Mouse (Mus musculus): ENCODE measurements at regions not wholly inside any gene's neighbourhood (a gene's known extent, or its start where the extent isn't known, plus 50 kb on each side); places are given as distances from the start of the nearest gene placed in this dataset.
"Not testable (repeated sequence)": the region's sequence is repeated elsewhere in the genome, so short reads cannot be mapped to it uniquely, and the experiment has no call there.

GRCm38 (mm10) chr6:37763036-37763435 is 107.6 kb upstream of the Trim24 start:
- WGBS = 65% methylated on average over 2 of the region's 2 CpGs

GRCm38 (mm10) chr6:37767690-37768089 is 102.9 kb upstream of the Trim24 start:
- Histone ChIP-seq H3K4me1 (ENCODE audit: insufficient read depth, low read length) (no peaks in the 10 kb centered on the region), H3K36me3 (ENCODE audit: insufficient read depth, low read length) (no peaks in the 10 kb centered on the region), H3K4me2 (ENCODE audit: low read depth, low read length) (no peak overlapping the region), H3K4me3 (ENCODE audit: low read length) (no peak overlapping the region), H3K9me3 (ENCODE audit: low read length) (no peaks in the 10 kb centered on the region), H3K27ac (no peak overlapping the region), H3K9ac (replicated peaks; ENCODE audit: low read length) (no peak overlapping the region), H3K27me3 (ENCODE audit: insufficient read depth, low read length) (no peaks in the 10 kb centered on the region)
- no peak for DNase-seq (ENCODE audit: low spot score)
- ATAC-seq = no peak
- no peak for TF ChIP-seq CTCF (IDR thresholded peaks at IDR 0.05; ENCODE audit: low read depth)

More at GRCm38 (mm10) chr6:37763036-37763435, 107.6 kb upstream of the Trim24 start:
- Histone ChIP-seq H3K4me2 (ENCODE audit: low read depth, low read length) (no peak overlapping the region), H3K4me1 (ENCODE audit: insufficient read depth, low read length) (no peaks in the 10 kb centered on the region), H3K27me3 (ENCODE audit: insufficient read depth, low read length) (no peaks in the 10 kb centered on the region), H3K27ac (no peak overlapping the region), H3K9me3 (ENCODE audit: low read length) (no peaks in the 10 kb centered on the region), H3K9ac (replicated peaks; ENCODE audit: low read length) (no peak overlapping the region), H3K36me3 (ENCODE audit: insufficient read depth, low read length) (no peaks in the 10 kb centered on the region), H3K4me3 (ENCODE audit: low read length) (no peak overlapping the region)
- DNase-seq (ENCODE audit: low spot score) = no peak
- no peak for TF ChIP-seq CTCF (IDR thresholded peaks at IDR 0.05; ENCODE audit: low read depth)
- ATAC-seq = no peak

GRCm38 (mm10) chr6:37773294-37773693 is 97.3 kb upstream of the Trim24 start:
- no peaks in the 10 kb centered on the region for H3K9me3 ChIP-seq (ENCODE audit: low read length)
- no peak overlapping the region for H3K4me3 ChIP-seq (ENCODE audit: low read length)
- TF ChIP-seq CTCF (IDR thresholded peaks at IDR 0.05; ENCODE audit: low read depth) = no peak
- no peak overlapping the region for H3K4me2 ChIP-seq (ENCODE audit: low read depth, low read length)
- H3K4me1 ChIP-seq (ENCODE audit: insufficient read depth, low read length) = no peaks in the 10 kb centered on the region
- ATAC-seq (no peak), DNase-seq (ENCODE audit: low spot score) (no peak)
- no peak overlapping the region for H3K9ac ChIP-seq (replicated peaks; ENCODE audit: low read length)
- H3K36me3 ChIP-seq (ENCODE audit: insufficient read depth, low read length) = no peaks in the 10 kb centered on the region
- H3K27ac ChIP-seq = no peak overlapping the region
- H3K27me3 ChIP-seq (ENCODE audit: insufficient read depth, low read length) = no peaks in the 10 kb centered on the region

DNA sequence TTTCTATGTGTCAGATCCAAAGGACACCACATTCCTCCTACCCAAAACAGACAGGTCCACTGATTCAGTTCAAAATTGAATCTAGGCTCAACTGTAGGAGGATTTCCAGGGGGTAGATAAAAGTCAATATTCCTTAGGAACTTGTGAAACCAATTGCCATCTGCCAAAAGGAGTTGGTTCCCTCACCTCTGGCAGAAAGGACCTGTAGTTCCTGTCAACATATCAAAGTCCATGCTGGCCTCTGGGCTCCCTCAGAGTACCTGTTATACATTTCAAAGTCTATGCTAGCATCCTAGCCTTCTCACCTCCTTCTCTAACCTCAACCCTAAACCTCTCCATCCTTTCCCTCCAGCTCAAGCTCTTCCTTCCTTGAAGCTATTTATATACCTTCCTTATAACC is 95.5 kb upstream of the Trim24 start:
- no peaks in the 10 kb centered on the region for H3K36me3 ChIP-seq (ENCODE audit: insufficient read depth, low read length)
- H3K27ac ChIP-seq = no peak overlapping the region
- no peaks in the 10 kb centered on the region for H3K27me3 ChIP-seq (ENCODE audit: insufficient read depth, low read length)
- no peak overlapping the region for H3K9ac ChIP-seq (replicated peaks; ENCODE audit: low read length)
- TF ChIP-seq CTCF (IDR thresholded peaks at IDR 0.05; ENCODE audit: low read depth) = no peak
- ATAC-seq = no peak
- H3K4me1 ChIP-seq (ENCODE audit: insufficient read depth, low read length) = no peaks in the 10 kb centered on the region
- DNase-seq (ENCODE audit: low spot score) = no peak
- no peaks in the 10 kb centered on the region for H3K9me3 ChIP-seq (ENCODE audit: low read length)
- no peak overlapping the region for H3K4me3 ChIP-seq (ENCODE audit: low read length)
- no peak overlapping the region for H3K4me2 ChIP-seq (ENCODE audit: low read depth, low read length)

GRCm38 (mm10) chr6:37779893-37780292 is 90.7 kb upstream of the Trim24 start:
- DNase-seq (ENCODE audit: low spot score) (no peak), ATAC-seq (no peak)
- Histone ChIP-seq H3K27me3 (ENCODE audit: insufficient read depth, low read length) (no peaks in the 10 kb centered on the region), H3K4me2 (ENCODE audit: low read depth, low read length) (no peak overlapping the region), H3K36me3 (ENCODE audit: insufficient read depth, low read length) (no peaks in the 10 kb centered on the region), H3K27ac (no peak overlapping the region), H3K4me3 (ENCODE audit: low read length) (no peak overlapping the region), H3K9me3 (ENCODE audit: low read length) (no peaks in the 10 kb centered on the region), H3K9ac (replicated peaks; ENCODE audit: low read length) (no peak overlapping the region), H3K4me1 (ENCODE audit: insufficient read depth, low read length) (no peaks in the 10 kb centered on the region)
- no peak for TF ChIP-seq CTCF (IDR thresholded peaks at IDR 0.05; ENCODE audit: low read depth)

DNA sequence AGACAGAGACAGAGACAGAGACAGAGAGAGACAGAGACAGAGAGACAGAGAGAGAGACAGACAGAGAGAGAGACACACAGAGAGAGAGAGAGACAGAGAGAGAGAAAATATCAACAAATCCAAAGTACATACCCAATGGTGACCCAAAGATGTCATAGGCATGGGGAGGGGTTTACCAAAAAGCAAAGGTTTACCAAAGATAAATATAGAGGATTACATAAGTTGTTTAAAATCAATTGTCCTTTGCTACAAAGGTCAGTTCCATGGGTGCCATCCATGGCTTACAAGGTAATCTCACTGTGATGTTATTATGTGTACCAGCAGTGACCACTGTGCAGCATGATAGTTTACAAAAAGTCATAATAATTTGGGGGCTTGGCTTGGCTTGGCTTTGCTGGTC is 88.7 kb upstream of the Trim24 start:
- H3K4me1 ChIP-seq (ENCODE audit: insufficient read depth, low read length) = no peaks in the 10 kb centered on the region
- no peak overlapping the region for H3K4me3 ChIP-seq (ENCODE audit: low read length)
- DNase-seq (ENCODE audit: low spot score) (no peak), ATAC-seq (no peak)
- no peak for TF ChIP-seq CTCF (IDR thresholded peaks at IDR 0.05; ENCODE audit: low read depth)
- no peak overlapping the region for H3K4me2 ChIP-seq (ENCODE audit: low read depth, low read length)
- no peaks in the 10 kb centered on the region for H3K36me3 ChIP-seq (ENCODE audit: insufficient read depth, low read length)
- H3K27me3 ChIP-seq (ENCODE audit: insufficient read depth, low read length) = no peaks in the 10 kb centered on the region
- H3K9me3 ChIP-seq (ENCODE audit: low read length) = no peaks in the 10 kb centered on the region
- no peak overlapping the region for H3K9ac ChIP-seq (replicated peaks; ENCODE audit: low read length)
- H3K27ac ChIP-seq = no peak overlapping the region

- H3K9ac ChIP-seq (replicated peaks; ENCODE audit: low read length); H3K4me1 ChIP-seq (ENCODE audit: insufficient read depth, low read length); H3K27ac ChIP-seq; H3K27me3 ChIP-seq (ENCODE audit: insufficient read depth, low read length); H3K9me3 ChIP-seq (ENCODE audit: low read length); ATAC-seq; H3K4me2 ChIP-seq (ENCODE audit: low read depth, low read length); DNase-seq (ENCODE audit: low spot score); H3K36me3 ChIP-seq (ENCODE audit: insufficient read depth, low read length); H3K4me3 ChIP-seq (ENCODE audit: low read length): not testable (repeated sequence)
- 89% methylated on average over 3 of the region's 3 CpGs for WGBS
Measured at GRCm38 (mm10) chr6:37785280-37785679, 85.3 kb upstream of the Trim24 start.

GRCm38 (mm10) chr6:37785741-37786140 is 84.9 kb upstream of the Trim24 start:
- DNase-seq (ENCODE audit: low spot score) (no peak), ATAC-seq (no peak)
- no peak overlapping the region for H3K4me3 ChIP-seq (ENCODE audit: low read length)
- WGBS = 93% methylated on average over 7 of the region's 7 CpGs
- H3K9me3 ChIP-seq (ENCODE audit: low read length) = no peaks in the 10 kb centered on the region
- H3K36me3 ChIP-seq (ENCODE audit: insufficient read depth, low read length) = no peaks in the 10 kb centered on the region
- no peak overlapping the region for H3K9ac ChIP-seq (replicated peaks; ENCODE audit: low read length)
- no peaks in the 10 kb centered on the region for H3K4me1 ChIP-seq (ENCODE audit: insufficient read depth, low read length)
- H3K4me2 ChIP-seq (ENCODE audit: low read depth, low read length) = no peak overlapping the region
- H3K27me3 ChIP-seq (ENCODE audit: insufficient read depth, low read length) = no peaks in the 10 kb centered on the region
- TF ChIP-seq CTCF (IDR thresholded peaks at IDR 0.05; ENCODE audit: low read depth) = no peak
- H3K27ac ChIP-seq = no peak overlapping the region

GRCm38 (mm10) chr6:37787858-37788257 is 82.8 kb upstream of the Trim24 start:
- H3K4me1 ChIP-seq (ENCODE audit: insufficient read depth, low read length); H3K36me3 ChIP-seq (ENCODE audit: insufficient read depth, low read length); H3K4me2 ChIP-seq (ENCODE audit: low read depth, low read length); H3K27ac ChIP-seq; H3K9me3 ChIP-seq (ENCODE audit: low read length); H3K9ac ChIP-seq (replicated peaks; ENCODE audit: low read length); H3K4me3 ChIP-seq (ENCODE audit: low read length); ATAC-seq; DNase-seq (ENCODE audit: low spot score); H3K27me3 ChIP-seq (ENCODE audit: insufficient read depth, low read length): not testable (repeated sequence)
- 90% methylated on average over 3 of the region's 8 CpGs for WGBS
